Mouse (Mus musculus): ENCODE data around the gene H2-M10.2. TPM values are rescaled to one million over a fixed set of nuclear protein-coding genes. Genes with fewer than 3 reads are reported as not detected.

H2-M10.2 gene
- not detected in 2 replicates for polyA plus RNA-seq (2012; rRNA removed)

GRCm38 (mm10) chr17:36286390-36286789 lies at the start of gene H2-M10.2:
TSS of gene H2-M10.2 (minus strand) at chr17:36286490.

GRCm38 (mm10) chr17:36326055-36326454 lies 39.8 kb upstream of the H2-M10.2 start, which contains the start of gene H2-M10.1:
TSS of gene H2-M10.1 (minus strand) at chr17:36326155.

GRCm38 (mm10) chr17:36271586-36272256 lies 14.6 kb downstream of the H2-M10.2 start, which contains the start of gene Trim39:
TSS of gene Trim39 (minus strand) at chr17:36272247.

GRCm38 (mm10) chr17:36257969-36258368 lies 28.3 kb downstream of the H2-M10.2 start, which contains the start of gene Rpp21:
TSS of gene Rpp21 (minus strand) at chr17:36258069.

Other genes starting within 250 kb of the H2-M10.2 start
- 8.3 and 9.1 TPM in 2 replicates for gene H2-T22, start 243.7 kb downstream of the H2-M10.2 start, polyA plus RNA-seq (2012; rRNA removed)
- not detected in 2 replicates for gene Gm6034, start 243.5 kb downstream of the H2-M10.2 start, polyA plus RNA-seq (2012; rRNA removed)
- not detected in 2 replicates for gene Gm11127, start 228.1 kb downstream of the H2-M10.2 start, polyA plus RNA-seq (2012; rRNA removed)
- gene Gm19684, start 164.8 kb downstream of the H2-M10.2 start, polyA plus RNA-seq (2012; rRNA removed), result not detected in 2 replicates
- gene Gm7030, start 157.1 kb downstream of the H2-M10.2 start, polyA plus RNA-seq (2012; rRNA removed), result not detected in 2 replicates
- gene Gm8909, start 118.0 kb downstream of the H2-M10.2 start, polyA plus RNA-seq (2012; rRNA removed), result not detected in 2 replicates
- gene H2-T3, start 96.2 kb downstream of the H2-M10.2 start, polyA plus RNA-seq (2012; rRNA removed), result not detected in 2 replicates
- gene Rpp21, start 28.4 kb downstream of the H2-M10.2 start, polyA plus RNA-seq (2012; rRNA removed), result 34.4 and 41.1 TPM in 2 replicates
- 10.8 and 12.6 TPM in 2 replicates for gene Trim39, start 14.2 kb downstream of the H2-M10.2 start, polyA plus RNA-seq (2012; rRNA removed)
- gene H2-M10.1, start 39.7 kb upstream of the H2-M10.2 start, polyA plus RNA-seq (2012; rRNA removed), result not detected in 2 replicates
- not detected in 2 replicates for gene H2-M10.3, start 81.9 kb upstream of the H2-M10.2 start, polyA plus RNA-seq (2012; rRNA removed)
- gene H2-M10.4, start 175.8 kb upstream of the H2-M10.2 start, polyA plus RNA-seq (2012; rRNA removed), result not detected in 2 replicates

Data from liver, embryonic 14 days (tissue).